ENCODE assay signal across 8 mouse cellular contexts in genomic region chr11:19012463-19013115, GRCm38 (mm10). TPM values are rescaled to one million over a fixed set of nuclear protein-coding genes. Genes with fewer than 3 reads are reported as not detected.
DNase-seq lines count a peak whose midpoint lies in the region; ATAC-seq and TF ChIP-seq lines count a peak whose summit lies in the region.

No protein-coding gene starts in this region.

- peak overlapping the region; percentile 89 for H3K9ac ChIP-seq in heart, postnatal 0 days (replicated peaks; ENCODE audit: low read depth, low read length)
- peak overlapping the region; percentile 72; the same call in 1 of the 2 replicates for H3K9ac ChIP-seq in midbrain, embryonic 13.5 days (replicated peaks)

- peak overlapping the region; percentile 83 for H3K27ac ChIP-seq in heart, postnatal 0 days (ENCODE audit: low read depth)
- 0 out of 2 replicates have a peak overlapping the region, but pooled peaks have one; percentile 35 for H3K27ac ChIP-seq in midbrain, embryonic 13.5 days

- H3K4me2 ChIP-seq in heart, postnatal 0 days (ENCODE audit: low read depth, low read length), result peak overlapping the region; percentile 98
- peak overlapping the region; percentile 88 for H3K4me2 ChIP-seq in midbrain, embryonic 13.5 days (replicated peaks)

- TF ChIP-seq EP300 in heart, postnatal 0 days (IDR thresholded peaks at IDR 0.05; ENCODE audit: low read depth), result no peak

- DNase-seq in heart, adult 11 months, result peak; percentile 39
- no peak for DNase-seq in heart, postnatal 4 days
- DNase-seq in NIH3T3 (ENCODE audit: low read depth), result peak; percentile 59
- no peak for DNase-seq in heart, postnatal 0 days (ENCODE audit: low spot score)
- no peak for DNase-seq in left cerebral cortex, postnatal 10 days (ENCODE audit: extremely low spot score in 1 of 2, low spot score in 2 of 2)
- no peak for DNase-seq in gastrocnemius, postnatal 4 days (ENCODE audit: low spot score in 2 of 2)
- no peak for DNase-seq in adrenal gland, postnatal 25 days

- ATAC-seq in heart, postnatal 0 days (ENCODE audit: insufficient read depth, low read depth), result no peak
- ATAC-seq in midbrain, embryonic 13.5 days, result no peak

- peaks cover 30% of the 10 kb centered on the region for H3K4me1 ChIP-seq in heart, postnatal 0 days (ENCODE audit: control insufficient read depth, insufficient read depth)
- H3K4me1 ChIP-seq in midbrain, embryonic 13.5 days (replicated peaks), result peaks cover 93% of the 10 kb centered on the region

- H3K9me3 ChIP-seq in heart, postnatal 0 days (replicated peaks; ENCODE audit: control insufficient read depth, low read length), result no peaks in the 10 kb centered on the region
- no peaks in the 10 kb centered on the region for H3K9me3 ChIP-seq in midbrain, embryonic 13.5 days

- WGBS in heart, postnatal 0 days, result 31% methylated on average over 2 of the region's 2 CpGs
- WGBS in midbrain, embryonic 13.5 days, result 21% methylated on average over 2 of the region's 2 CpGs

- TF ChIP-seq CTCF in heart, postnatal 0 days (IDR thresholded peaks at IDR 0.05; ENCODE audit: low read depth), result no peak

- H3K4me3 ChIP-seq in heart, postnatal 0 days (ENCODE audit: low read depth, low read length), result peak overlapping the region; percentile 73; the same call in 1 of the 2 replicates
- peak overlapping the region; percentile 65; the same call in 1 of the 2 replicates for H3K4me3 ChIP-seq in midbrain, embryonic 13.5 days (replicated peaks)

- 0 out of 2 replicates have a peak, but pooled peaks cover 6% of the 10 kb centered on the region for H3K36me3 ChIP-seq in heart, postnatal 0 days (replicated peaks; ENCODE audit: control insufficient read depth, insufficient read depth, low read length)
- H3K36me3 ChIP-seq in midbrain, embryonic 13.5 days, result no peaks in the 10 kb centered on the region

- no peaks in the 10 kb centered on the region for H3K27me3 ChIP-seq in heart, postnatal 0 days (ENCODE audit: control insufficient read depth, insufficient read depth, low read length)
- H3K27me3 ChIP-seq in midbrain, embryonic 13.5 days, result peaks cover 45% of the 10 kb centered on the region

- intact Hi-C loops in left cerebral cortex, postnatal 10 days (cut with DNase I), result no loop called here

RNA-seq across cellular contexts. Expression of gene Meis1, which starts 6.2 kb away (rescaled TPM):
- total RNA-seq in heart, postnatal 4 days (2021), result 10 to 100 TPM; 37.8 to 41.6 TPM
- total RNA-seq in heart, postnatal 0 days (2014; rRNA removed; ENCODE audit: low replicate concordance), result 24.8 and 34.8 TPM in 2 replicates
- polyA plus RNA-seq in heart, postnatal 0 days (2015; fragmentation: Nextera tagmentation; extraction: Ambion mirVana), result 35.4 and 36.5 TPM in 2 replicates
- polyA plus RNA-seq in midbrain, embryonic 13.5 days (2015; fragmentation: Nextera tagmentation; extraction: Ambion mirVana), result 43.4 and 45.1 TPM in 2 replicates
- total RNA-seq in left cerebral cortex, postnatal 10 days (2021), result 1 to 10 TPM; 4.0 to 6.9 TPM
- total RNA-seq in gastrocnemius, postnatal 4 days (2021), result 10 to 100 TPM; 11.8 to 13.3 TPM
- 71.4 and 73.6 TPM in 2 replicates for total RNA-seq in adrenal gland, postnatal 25 days (2021)

Comparison
In these comparisons a context has a peak if more than half of its experiments do, and no peak if none do; other contexts are left out.
1. DNase-seq: peak in heart, adult 11 months (single experiment) and NIH3T3 (single experiment); none in heart, postnatal 4 days (single experiment), heart, postnatal 0 days (single experiment), left cerebral cortex, postnatal 10 days (0 of 2), gastrocnemius, postnatal 4 days (0 of 2) and adrenal gland, postnatal 25 days (single experiment).